In the genomic region with DNA sequence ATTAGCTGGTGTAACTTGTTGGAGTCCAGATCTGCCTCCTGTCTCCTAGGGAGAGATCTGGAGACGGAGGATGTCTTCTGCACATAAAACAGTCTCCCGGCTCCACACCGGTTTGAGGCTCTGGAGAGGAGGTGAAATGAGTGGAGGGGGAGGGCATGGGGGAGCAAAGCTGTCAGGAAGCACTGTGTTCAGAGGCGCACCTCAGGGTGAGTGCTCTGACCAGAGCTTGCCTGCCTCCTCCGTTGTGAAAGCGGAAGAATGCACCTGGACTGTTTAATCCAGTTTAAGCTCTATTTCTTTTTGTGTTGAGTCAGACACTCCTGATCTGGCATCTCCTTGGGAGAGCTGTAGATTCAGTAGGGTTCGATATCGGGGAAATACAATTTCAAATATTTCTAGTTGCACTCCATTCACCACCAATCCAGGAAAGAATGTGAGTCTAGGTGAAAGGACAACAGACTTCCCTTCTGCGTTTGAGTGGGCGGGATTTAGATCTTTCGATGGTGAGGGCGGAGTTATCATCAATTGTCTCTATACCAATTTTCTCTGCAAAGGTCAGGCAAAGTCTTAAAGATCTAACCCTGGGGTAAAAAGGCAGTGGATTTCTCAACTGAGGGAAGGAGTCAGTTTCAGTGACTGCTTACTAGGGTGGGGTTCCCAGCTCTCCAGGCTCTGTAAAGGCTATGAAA, we compare ENCODE assay signal across 18 mouse cellular contexts. TPM values are rescaled to one million over a fixed set of nuclear protein-coding genes. Genes with fewer than 3 reads are reported as not detected.
DNase-seq lines count a peak whose midpoint lies in the region; ATAC-seq and TF ChIP-seq lines count a peak whose summit lies in the region.
"Had no signal": no experiment of that assay in that cellular context is flagged by ENCODE, and none has a peak within 500 bp of the region (broad histone marks: within the 10 kb centered on the region; RNA-seq: fewer than 3 reads in every experiment).

No protein-coding gene starts in this region.

- TF ChIP-seq EP300 in ES-Bruce4 (IDR thresholded peaks at IDR 0.05; ENCODE audit: insufficient read depth, low read depth, low read length), result 0 out of 2 replicates have a peak, but pooled peaks have one; percentile 41

- no peak overlapping the region for H3K4me3 ChIP-seq in kidney, adult 2 months (ENCODE audit: insufficient read depth, low read depth, low read length)
- H3K4me3 ChIP-seq in ES-Bruce4 (ENCODE audit: low read depth, low read length), result peak overlapping the region; percentile 45
- no peak overlapping the region for H3K4me3 ChIP-seq in liver, embryonic 15.5 days (replicated peaks)
- no peak overlapping the region for H3K4me3 ChIP-seq in hindbrain, embryonic 14.5 days (replicated peaks; ENCODE audit: low read length)
- H3K4me3 ChIP-seq: embryonic facial prominence, embryonic 15.5 days; stomach, embryonic 15.5 days had no signal

- no peaks in the 10 kb centered on the region for H3K27me3 ChIP-seq in kidney, adult 2 months (replicated peaks; ENCODE audit: control insufficient read depth, insufficient read depth, low read length)
- no peaks in the 10 kb centered on the region for H3K27me3 ChIP-seq in ES-Bruce4 (ENCODE audit: control insufficient read depth, insufficient read depth, low read length, poor library complexity, severe bottlenecking)
- H3K27me3 ChIP-seq in liver, embryonic 15.5 days, result peaks cover 15% of the 10 kb centered on the region
- H3K27me3 ChIP-seq in hindbrain, embryonic 14.5 days (ENCODE audit: control insufficient read depth, insufficient read depth, low read length), result peaks cover 19% of the 10 kb centered on the region; the same call in 1 of the 2 replicates

- peak; percentile 47 for DNase-seq in kidney, adult 2 months
- DNase-seq in kidney, postnatal 36 days, result no peak
- peak; percentile 88 for DNase-seq in ZHBTc4 (ENCODE audit: low read depth, low spot score)
- DNase-seq in B cell, adult 2 months, result no peak
- DNase-seq in hindbrain, embryonic 14.5 days (ENCODE audit: low spot score), result no peak
- no peak for DNase-seq in spleen, adult 18-20 months
- DNase-seq: adrenal gland, postnatal 10 days; cerebellum, adult 2 months; gastrocnemius, postnatal 25 days; heart, postnatal 14 days; right cerebral cortex, adult 18-20 months; thymus, postnatal 14 days had no signal

- no peaks in the 10 kb centered on the region for H3K9me3 ChIP-seq in ES-Bruce4 (replicated peaks; ENCODE audit: control insufficient read depth, insufficient read depth, low read length, poor library complexity, severe bottlenecking)
- H3K9me3 ChIP-seq in liver, embryonic 15.5 days (replicated peaks), result no peaks in the 10 kb centered on the region
- no peaks in the 10 kb centered on the region for H3K9me3 ChIP-seq in hindbrain, embryonic 14.5 days (ENCODE audit: control insufficient read depth, low read length)
- H3K9me3 ChIP-seq: embryonic facial prominence, embryonic 15.5 days; stomach, embryonic 15.5 days had no signal

- H3K36me3 ChIP-seq in kidney, adult 2 months (ENCODE audit: control insufficient read depth, insufficient read depth, low read length), result no peaks in the 10 kb centered on the region
- H3K36me3 ChIP-seq in ES-Bruce4 (ENCODE audit: control insufficient read depth, insufficient read depth, low read length, poor library complexity, severe bottlenecking), result no peaks in the 10 kb centered on the region
- H3K36me3 ChIP-seq in liver, embryonic 15.5 days (replicated peaks), result no peaks in the 10 kb centered on the region
- H3K36me3 ChIP-seq in hindbrain, embryonic 14.5 days (replicated peaks; ENCODE audit: control insufficient read depth, insufficient read depth), result no peaks in the 10 kb centered on the region
- H3K36me3 ChIP-seq: embryonic facial prominence, embryonic 15.5 days; stomach, embryonic 15.5 days had no signal

- peak overlapping the region; percentile 20 for H3K4me2 ChIP-seq in liver, embryonic 15.5 days
- H3K4me2 ChIP-seq in hindbrain, embryonic 14.5 days (replicated peaks), result no peak overlapping the region
- H3K4me2 ChIP-seq: embryonic facial prominence, embryonic 15.5 days; stomach, embryonic 15.5 days had no signal

- no peak for TF ChIP-seq POLR2A in kidney, adult 2 months (IDR thresholded peaks at IDR 0.05; ENCODE audit: low read depth, low read length)
- no peak for TF ChIP-seq POLR2A in ES-Bruce4 (IDR thresholded peaks at IDR 0.05; ENCODE audit: insufficient read depth, low read length)

- ATAC-seq in liver, embryonic 15.5 days (ENCODE audit: insufficient read depth), result peak; percentile 18; the same call in 1 of the 2 replicates
- no peak for ATAC-seq in hindbrain, embryonic 14.5 days (ENCODE audit: low FRiP score)
- ATAC-seq: hindbrain, embryonic 16.5 days; lung, postnatal 0 days had no signal

- WGBS in kidney, adult 2 months, result 27% methylated on average over 12 of the region's 12 CpGs
- WGBS in liver, embryonic 15.5 days (ENCODE audit: insufficient replicate concordance), result 26% methylated on average over 12 of the region's 12 CpGs
- WGBS in hindbrain, embryonic 14.5 days, result 28% methylated on average over 12 of the region's 12 CpGs

- peak overlapping the region; percentile 59 for H3K9ac ChIP-seq in ES-Bruce4 (ENCODE audit: low read depth, poor library complexity, severe bottlenecking)
- H3K9ac ChIP-seq in liver, embryonic 15.5 days, result no peak overlapping the region
- H3K9ac ChIP-seq in hindbrain, embryonic 14.5 days, result no peak overlapping the region
- H3K9ac ChIP-seq: embryonic facial prominence, embryonic 15.5 days; stomach, embryonic 15.5 days had no signal

- no peak for TF ChIP-seq CTCF in kidney, adult 2 months (conservative IDR thresholded peaks at IDR 0.05; ENCODE audit: insufficient read depth, insufficient read length, low read depth, low read length)
- TF ChIP-seq CTCF in ES-Bruce4 (IDR thresholded peaks at IDR 0.05; ENCODE audit: low read depth, low read length), result no peak

- peak overlapping the region; percentile 98 for H3K27ac ChIP-seq in kidney, adult 2 months (ENCODE audit: insufficient read depth, low read depth, low read length)
- H3K27ac ChIP-seq in ES-Bruce4 (ENCODE audit: insufficient read depth, low read length), result peak overlapping the region; percentile 100
- H3K27ac ChIP-seq in liver, embryonic 15.5 days (replicated peaks), result peak overlapping the region; percentile 48; the same call in 1 of the 2 replicates
- H3K27ac ChIP-seq in hindbrain, embryonic 14.5 days, result no peak overlapping the region
- H3K27ac ChIP-seq: embryonic facial prominence, embryonic 15.5 days; stomach, embryonic 15.5 days had no signal

- peaks cover 24% of the 10 kb centered on the region; the same call in 1 of the 2 replicates for H3K4me1 ChIP-seq in kidney, adult 2 months (ENCODE audit: control insufficient read depth, insufficient read depth, low read length)
- H3K4me1 ChIP-seq in ES-Bruce4 (ENCODE audit: control insufficient read depth, insufficient read depth, low read length), result peaks cover 11% of the 10 kb centered on the region
- H3K4me1 ChIP-seq in liver, embryonic 15.5 days (replicated peaks), result no peaks in the 10 kb centered on the region
- 0 out of 2 replicates have a peak, but pooled peaks cover 1% of the 10 kb centered on the region for H3K4me1 ChIP-seq in hindbrain, embryonic 14.5 days (replicated peaks; ENCODE audit: control insufficient read depth, insufficient read depth, low read length)

RNA-seq across cellular contexts. Expression of a gene that starts 31.8 kb away (rescaled TPM):
- polyA plus RNA-seq in kidney, adult 2 months (2012; rRNA removed), result 26.0 and 34.0 TPM in 2 replicates
- 58.9 and 60.4 TPM in 2 replicates for polyA plus RNA-seq in ES-Bruce4 (2011; ENCODE audit: insufficient read depth, insufficient read length, low read depth, missing spikeins)
- 0.99 and 1.0 TPM in 2 replicates for polyA plus RNA-seq in liver, embryonic 15.5 days (2015; fragmentation: Nextera tagmentation; extraction: Ambion mirVana)
- polyA plus RNA-seq in hindbrain, embryonic 14.5 days (2014; fragmentation: Nextera tagmentation; extraction: Ambion mirVana), result 9.7 and 9.9 TPM in 2 replicates

Comparison
In these comparisons a context has a peak if more than half of its experiments do, and no peak if none do; other contexts are left out.
1. DNase-seq: peak in kidney, adult 2 months (single experiment) and ZHBTc4 (single experiment); none in kidney, postnatal 36 days (0 of 2), B cell, adult 2 months (0 of 2), hindbrain, embryonic 14.5 days (single experiment) and spleen, adult 18-20 months (0 of 2).